Mouse (Mus musculus): ENCODE data around the gene Sfpq. TPM values are rescaled to one million over a fixed set of nuclear protein-coding genes. Genes with fewer than 3 reads are reported as not detected.

The Sfpq gene
- polyA plus RNA-seq, 1 experiment from 2014 or later, result 56.4 TPM

DNA sequence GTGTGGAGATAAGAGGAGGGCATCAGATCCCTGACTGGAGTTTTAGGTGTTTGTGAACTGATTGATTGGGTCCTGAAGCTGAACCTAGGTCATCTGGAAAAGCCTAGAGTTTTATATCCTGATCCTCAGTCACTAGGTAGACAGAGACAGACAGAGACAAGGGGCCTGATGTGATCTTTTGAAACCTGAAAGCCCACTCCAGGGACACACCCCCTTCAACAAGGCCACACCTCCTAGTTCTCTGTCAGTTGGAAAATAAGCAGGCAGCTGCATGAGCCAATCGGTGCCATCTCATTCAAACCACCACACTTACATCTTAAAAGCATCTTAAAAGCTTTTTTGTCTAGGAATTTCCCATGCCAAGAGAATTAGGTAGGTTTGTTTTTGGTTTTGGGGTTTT lies 59.7 kb downstream of the Sfpq start:
- no peak for ATAC-seq
- H3K4me3 ChIP-seq (ENCODE audit: low read depth, low read length), result no peak overlapping the region
- no peaks in the 10 kb centered on the region for H3K27me3 ChIP-seq (ENCODE audit: control insufficient read depth, insufficient read depth, low read depth, low read length)

DNA sequence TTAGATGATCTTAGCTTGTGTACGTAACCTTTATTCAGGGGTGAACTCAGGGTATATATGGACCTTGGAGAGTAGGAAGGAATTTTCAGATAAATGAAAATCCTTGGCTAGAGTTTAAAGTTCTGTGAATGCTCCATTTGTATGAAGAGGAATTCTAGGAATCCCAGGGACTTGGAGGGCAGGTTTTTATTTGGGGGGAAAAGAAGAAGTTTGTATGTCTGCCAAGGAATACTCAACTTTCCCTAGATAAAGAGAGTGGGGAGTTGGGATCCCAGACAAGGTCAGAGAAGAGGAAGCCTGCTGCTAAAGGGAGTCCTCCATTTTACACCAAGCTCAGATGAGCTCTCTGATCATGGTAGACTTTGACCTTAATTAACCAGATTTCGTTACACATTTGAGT lies 62.0 kb downstream of the Sfpq start:
- Histone ChIP-seq H3K4me3 (ENCODE audit: low read depth, low read length) (no peak overlapping the region), H3K27ac (ENCODE audit: low read length) (no peak overlapping the region), H3K36me3 (ENCODE audit: control insufficient read depth, insufficient read depth, low read length) (peaks cover 3% of the 10 kb centered on the region; the same call in 1 of the 2 replicates), H3K9ac (ENCODE audit: low read depth, low read length) (no peak overlapping the region), H3K4me2 (ENCODE audit: low read length) (no peak overlapping the region), H3K27me3 (ENCODE audit: control insufficient read depth, insufficient read depth, low read depth, low read length) (no peaks in the 10 kb centered on the region), H3K9me3 (replicated peaks; ENCODE audit: control insufficient read depth, low read length, poor library complexity, severe bottlenecking) (no peaks in the 10 kb centered on the region), H3K4me1 (ENCODE audit: control insufficient read depth, insufficient read depth, low read length) (peaks cover 22% of the 10 kb centered on the region)
- 97% methylated on average over 2 of the region's 2 CpGs for WGBS
- ATAC-seq, result no peak

More for the DNA sequence above, 59.7 kb downstream of the Sfpq start:
- H3K36me3 ChIP-seq (ENCODE audit: control insufficient read depth, insufficient read depth, low read length), result no peaks in the 10 kb centered on the region; the same call in 1 of the 2 replicates
- H3K9ac ChIP-seq (ENCODE audit: low read depth, low read length), result no peak overlapping the region
- H3K27ac ChIP-seq (ENCODE audit: low read length), result no peak overlapping the region
- 39% methylated on average over 1 of the region's 1 CpGs for WGBS
- peaks cover 27% of the 10 kb centered on the region for H3K4me1 ChIP-seq (ENCODE audit: control insufficient read depth, insufficient read depth, low read length)
- H3K4me2 ChIP-seq (ENCODE audit: low read length), result no peak overlapping the region
- no peaks in the 10 kb centered on the region for H3K9me3 ChIP-seq (replicated peaks; ENCODE audit: control insufficient read depth, low read length, poor library complexity, severe bottlenecking)

DNA sequence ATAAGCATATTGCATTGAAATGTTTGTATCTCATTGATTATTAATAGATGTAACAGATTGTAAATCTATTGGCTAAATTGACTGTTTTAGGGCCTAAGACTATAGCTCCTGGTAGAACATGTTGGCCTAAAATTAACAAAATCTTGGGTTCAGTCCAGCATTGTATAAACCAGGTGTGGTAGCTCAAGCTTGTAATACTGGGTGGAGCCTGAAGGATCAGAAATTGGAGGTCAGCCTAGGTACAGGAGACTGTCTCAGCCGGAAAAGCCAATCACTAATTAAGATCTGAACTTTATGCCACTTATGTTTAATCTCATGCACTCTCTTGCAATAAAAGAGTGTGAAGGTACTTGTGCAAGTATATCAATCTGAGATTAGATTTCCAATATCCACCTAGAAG lies 64.6 kb downstream of the Sfpq start:
- Histone ChIP-seq H3K36me3 (ENCODE audit: control insufficient read depth, insufficient read depth, low read length) (peaks cover 6% of the 10 kb centered on the region; the same call in 1 of the 2 replicates), H3K27ac (ENCODE audit: low read length) (no peak overlapping the region), H3K4me1 (ENCODE audit: control insufficient read depth, insufficient read depth, low read length) (0 out of 2 replicates have a peak, but pooled peaks cover 2% of the 10 kb centered on the region), H3K27me3 (ENCODE audit: control insufficient read depth, insufficient read depth, low read depth, low read length) (no peaks in the 10 kb centered on the region), H3K9me3 (replicated peaks; ENCODE audit: control insufficient read depth, low read length, poor library complexity, severe bottlenecking) (no peaks in the 10 kb centered on the region), H3K9ac (ENCODE audit: low read depth, low read length) (no peak overlapping the region), H3K4me3 (ENCODE audit: low read depth, low read length) (no peak overlapping the region), H3K4me2 (ENCODE audit: low read length) (no peak overlapping the region)
- 82% methylated on average over 1 of the region's 1 CpGs for WGBS
- ATAC-seq, result no peak

Other genes starting within 250 kb of the Sfpq start
- gene Zmym4, start 53.2 kb upstream of the Sfpq start, polyA plus RNA-seq (2015; fragmentation: Nextera tagmentation; extraction: Ambion mirVana), result 27.8 and 28.5 TPM in 2 replicates
- gene Zmym1, start 39.8 kb downstream of the Sfpq start, polyA plus RNA-seq (2015; fragmentation: Nextera tagmentation; extraction: Ambion mirVana), result 31.5 and 32.5 TPM in 2 replicates
- gene Zmym6, start 56.1 kb downstream of the Sfpq start, polyA plus RNA-seq (2015; fragmentation: Nextera tagmentation; extraction: Ambion mirVana), result 41.0 and 44.3 TPM in 2 replicates
- gene Tmem35b, start 102.4 kb downstream of the Sfpq start, polyA plus RNA-seq (2015; fragmentation: Nextera tagmentation; extraction: Ambion mirVana), result 17.9 and 18.1 TPM in 2 replicates
- gene Dlgap3, start 147.9 kb downstream of the Sfpq start, polyA plus RNA-seq (2015; fragmentation: Nextera tagmentation; extraction: Ambion mirVana), result 17.6 and 19.5 TPM in 2 replicates
- gene Smim12, start 222.5 kb downstream of the Sfpq start, polyA plus RNA-seq (2015; fragmentation: Nextera tagmentation; extraction: Ambion mirVana), result 42.0 and 44.8 TPM in 2 replicates

All from midbrain, embryonic 16.5 days (tissue).